Mouse (Mus musculus): ENCODE data around the gene Nme3.

DNA sequence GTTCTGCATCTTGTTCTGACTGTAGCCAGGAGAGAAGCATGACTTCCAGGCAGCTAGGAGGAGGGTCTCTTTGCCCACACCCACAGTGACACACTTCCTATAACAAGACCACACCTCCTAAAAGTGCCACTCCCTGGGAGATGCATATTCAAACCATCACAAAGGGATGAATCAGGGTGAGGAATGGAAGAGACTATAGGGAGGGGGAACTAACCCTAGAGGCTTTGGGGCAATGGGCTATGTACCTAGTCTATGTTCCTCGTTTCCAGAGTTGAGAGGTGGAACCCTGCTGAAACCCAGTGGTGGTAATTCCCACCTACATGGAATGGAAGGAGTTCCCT is 21.9 kb upstream of the Nme3 start:
- no peak for TF ChIP-seq POLR2A (IDR thresholded peaks at IDR 0.05; ENCODE audit: insufficient read depth, low read length)
- TF ChIP-seq CTCF (IDR thresholded peaks at IDR 0.05; ENCODE audit: low read depth, low read length) = no peak
